Mouse (Mus musculus) liver (tissue): ENCODE measurements around the gene Lhx6.

Experiments
- DNase-seq: peaks from one replicate; pipeline ENCODE4 v3.0.0-alpha.2; 2020; ENCODE audit warnings: mixed read lengths

The Lhx6 gene

DNA sequence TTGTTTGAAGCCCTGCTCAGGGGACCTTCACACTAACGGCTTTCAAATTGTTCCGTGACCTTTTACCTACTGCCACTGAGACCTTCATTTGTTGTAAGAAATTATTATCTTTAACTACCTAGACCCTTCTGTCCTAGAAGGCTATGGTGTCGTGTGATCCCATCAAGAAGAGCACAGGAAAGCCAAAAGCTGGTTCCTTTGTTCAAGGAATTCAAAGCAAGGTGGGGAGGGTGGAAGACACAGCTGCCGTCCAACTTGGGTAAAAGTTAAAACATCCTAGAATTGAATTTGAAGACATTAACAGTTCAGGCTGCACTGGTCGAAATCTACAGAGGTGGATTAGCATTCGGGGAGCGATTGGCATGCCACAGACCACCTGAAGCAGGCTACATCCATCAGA lies 71.2 kb downstream of the Lhx6 start:
- no peak for DNase-seq

DNA sequence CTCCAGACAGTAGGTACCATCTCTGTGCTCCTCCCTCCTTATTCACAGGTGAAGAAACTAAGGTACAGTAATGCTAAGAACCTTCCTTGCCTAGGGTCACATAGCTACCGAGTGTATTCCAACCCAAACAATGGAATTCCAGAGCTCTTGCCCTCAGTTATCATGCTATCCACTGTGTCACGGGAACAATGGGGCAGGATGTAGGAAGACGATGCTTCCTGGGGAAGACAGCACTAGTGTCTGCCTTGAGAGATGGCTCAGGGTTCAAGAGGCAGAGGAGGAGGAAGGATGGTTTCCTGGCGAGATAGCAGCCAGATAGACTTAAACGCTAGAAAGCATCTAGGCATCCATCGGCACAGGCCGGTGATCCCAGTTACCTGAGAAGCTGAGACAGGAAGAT lies 72.3 kb downstream of the Lhx6 start:
- no peak for DNase-seq
